Mouse (Mus musculus) heart, embryonic 14.5 days (tissue): Measurements from ENCODE around the gene Hnrnpd. TPM values are rescaled to one million over a fixed set of nuclear protein-coding genes. Genes with fewer than 3 reads are reported as not detected.

Experiments
- ATAC-seq: fragments of 200-750 bp; cut with Nextera tagmentation; 2 replicates; pipeline ENCODE4 v1.8.0; 2017; ENCODE audit warnings: low read depth, moderate TSS enrichment; ENCODE audit not compliant: insufficient number of reproducible peaks, insufficient read depth, low FRiP score
- H3K27ac ChIP-seq, 2 experiments: fragments of 200-500 bp in 1 of 2; fragments of 300-500 bp in 1 of 2; sonication (generic) in 1 of 2; replicated peaks in 1 of 2; 2 replicates each; pipeline ENCODE4 v1.5.1; 2012 to 2014; ENCODE audit warnings: low read depth in 2 of 2, low read length in 2 of 2, control low read depth in 1 of 2, mild to moderate bottlenecking in 1 of 2, mixed read lengths in 1 of 2; ENCODE audit not compliant: control insufficient read depth in 1 of 2, insufficient read depth in 1 of 2
- H3K27me3 ChIP-seq: fragments of 300-500 bp; sonication (generic); 2 replicates; pipeline ENCODE4 v1.6.1; 2014; ENCODE audit warnings: mild to moderate bottlenecking, low read length, control low read depth; ENCODE audit not compliant: control insufficient read depth, insufficient read depth
- H3K36me3 ChIP-seq: fragments of 300-500 bp; sonication (generic); 2 replicates; pipeline ENCODE4 v1.6.1; 2014; ENCODE audit warnings: mild to moderate bottlenecking, control low read depth, low read length, mixed read lengths; ENCODE audit not compliant: control insufficient read depth, insufficient read depth
- H3K4me1 ChIP-seq, 2 experiments: fragments of 200-500 bp in 1 of 2; fragments of 300-500 bp in 1 of 2; sonication (generic) in 1 of 2; 2 replicates each; pipeline ENCODE4 v1.6.1; 2012 to 2014; ENCODE audit warnings: low read length in 2 of 2, control low read depth in 1 of 2, mixed read lengths in 1 of 2; ENCODE audit not compliant: control insufficient read depth in 2 of 2, insufficient read depth in 2 of 2
- H3K4me2 ChIP-seq: fragments of 300-500 bp; sonication (generic); 2 replicates; pipeline ENCODE4 v1.6.1; 2014; ENCODE audit warnings: mild to moderate bottlenecking, low read length
- H3K4me3 ChIP-seq, 2 experiments: fragments of 200-500 bp in 1 of 2; fragments of 300-500 bp in 1 of 2; sonication (generic) in 1 of 2; 2 replicates each; pipeline ENCODE4 v1.5.1; 2012 to 2014; ENCODE audit warnings: low read length in 2 of 2, mild to moderate bottlenecking in 2 of 2, control low read depth in 1 of 2, low read depth in 1 of 2, moderate library complexity in 1 of 2; ENCODE audit not compliant: control insufficient read depth in 1 of 2, insufficient read depth in 1 of 2
- H3K9ac ChIP-seq: fragments of 300-500 bp; sonication (generic); 2 replicates; pipeline ENCODE4 v1.6.1; 2014; ENCODE audit warnings: mild to moderate bottlenecking, low read length
- H3K9me3 ChIP-seq: fragments of 300-500 bp; sonication (generic); 2 replicates; pipeline ENCODE4 v1.6.1; 2016; ENCODE audit warnings: low read length, control low read depth; ENCODE audit not compliant: control insufficient read depth
- WGBS: fragments of 180-500 bp; shearing (Covaris S2); extraction: QIAGEN DNeasy Blood & Tissue Kit; methylation state at CpG from one replicate; pipeline ENCODE4 v1.1.7; 2014; 5-methylcytosine and 5-hydroxymethylcytosine counted together
- polyA plus RNA-seq: library from polyadenylated mRNA; unstranded; fragments of >200 nt; fragmentation: Nextera tagmentation; extraction: Ambion mirVana; gene quantifications from 2 replicates; pipeline ENCODE4 v1.2.1, GENCODE M21; 2014

Hnrnpd gene
- polyA plus RNA-seq, 1 experiment from 2014 or later = 95.2 TPM

DNA sequence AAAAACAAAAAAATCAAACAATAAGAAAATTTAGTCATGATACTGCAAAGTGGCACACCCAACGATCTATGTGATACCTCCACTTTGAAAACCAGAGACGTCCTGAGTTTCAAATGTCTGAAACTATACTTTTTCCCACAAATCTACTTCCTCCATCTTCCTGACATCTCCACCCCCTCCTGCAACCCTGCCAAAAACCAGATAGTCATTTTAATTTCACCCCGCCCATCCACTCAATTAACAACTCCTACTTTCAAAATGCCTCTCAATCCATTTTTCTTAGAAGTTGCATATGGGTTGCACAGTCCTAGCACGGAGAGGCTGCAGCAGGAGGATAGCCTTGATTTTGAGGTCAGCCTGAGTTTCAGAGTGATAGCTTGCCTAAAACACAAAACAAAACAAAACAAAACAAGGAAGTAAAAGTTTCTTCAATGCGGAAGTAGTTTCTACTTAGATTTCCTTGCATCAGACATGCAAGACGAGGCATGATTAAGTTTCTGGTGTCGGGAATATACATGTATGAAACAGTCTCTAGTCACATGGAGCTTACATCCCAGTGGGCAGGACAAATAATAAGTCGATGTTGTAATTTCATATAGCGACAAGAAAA is 4.8 kb upstream of the Hnrnpd start:
- ATAC-seq = no peak
- 86% methylated on average over 9 of the region's 9 CpGs for WGBS
- no peak overlapping the region for H3K4me3 ChIP-seq

DNA sequence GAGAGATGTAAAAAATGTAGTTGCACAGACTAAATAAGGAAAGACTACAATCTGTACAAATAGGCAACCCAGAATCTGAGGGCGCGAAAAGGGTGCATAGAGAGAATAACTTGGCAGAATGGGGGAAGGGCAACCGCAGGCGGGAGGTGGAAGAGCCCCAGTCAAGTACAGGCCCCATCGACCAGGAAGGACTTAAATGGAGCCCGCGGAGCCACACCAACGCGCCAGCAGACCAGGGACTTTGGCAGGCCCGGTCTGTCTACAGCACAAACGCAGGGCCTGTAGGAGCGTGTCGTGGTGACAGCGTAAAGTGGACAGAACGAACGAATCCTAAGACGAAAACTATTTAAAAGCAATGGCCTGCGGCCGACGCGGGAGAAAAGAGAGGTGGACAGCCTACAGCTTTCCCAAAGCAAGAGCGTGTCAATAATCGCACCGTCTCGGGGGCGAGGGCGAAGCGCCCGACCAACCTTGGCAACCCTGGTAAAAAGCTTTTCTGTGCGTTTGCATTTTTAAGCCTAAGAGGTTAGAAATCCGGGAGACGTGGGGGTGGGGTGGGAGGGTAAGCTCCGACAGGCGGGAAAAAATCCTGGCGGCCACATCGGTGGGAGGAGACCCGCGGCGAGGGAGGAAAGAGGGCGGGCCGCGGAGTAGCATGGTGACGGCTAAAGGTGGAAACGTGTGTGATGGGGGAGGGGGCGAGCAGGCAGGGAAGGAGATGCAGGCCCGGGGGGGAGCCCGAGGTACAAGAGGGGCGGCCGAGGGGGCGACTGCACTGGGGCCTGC is 1.0 kb downstream of the Hnrnpd start:
- Histone ChIP-seq H3K27me3 (no peaks in the 10 kb centered on the region), H3K9ac (peak overlapping the region; percentile 98), H3K4me3 (peak overlapping the region; percentile 92 to 99), H3K27ac (peak overlapping the region; percentile 69 to 99), H3K4me1 (peaks cover 2 to 30% of the 10 kb centered on the region in 2 experiments), H3K36me3 (peaks cover 13% of the 10 kb centered on the region; the same call in 1 of the 2 replicates), H3K9me3 (no peaks in the 10 kb centered on the region), H3K4me2 (peak overlapping the region; percentile 77)
- WGBS = under 1% methylated on average over 41 of the region's 50 CpGs
- peak; percentile 51 for ATAC-seq

More for the DNA sequence above, 4.8 kb upstream of the Hnrnpd start:
- Histone ChIP-seq H3K36me3 (no peaks in the 10 kb centered on the region), H3K27ac (no peak overlapping the region), H3K27me3 (no peaks in the 10 kb centered on the region), H3K4me2 (no peak overlapping the region), H3K4me1 (no peaks in the 10 kb centered on the region; a peak in 1 of 4 replicates), H3K9ac (no peak overlapping the region), H3K9me3 (no peaks in the 10 kb centered on the region)

DNA sequence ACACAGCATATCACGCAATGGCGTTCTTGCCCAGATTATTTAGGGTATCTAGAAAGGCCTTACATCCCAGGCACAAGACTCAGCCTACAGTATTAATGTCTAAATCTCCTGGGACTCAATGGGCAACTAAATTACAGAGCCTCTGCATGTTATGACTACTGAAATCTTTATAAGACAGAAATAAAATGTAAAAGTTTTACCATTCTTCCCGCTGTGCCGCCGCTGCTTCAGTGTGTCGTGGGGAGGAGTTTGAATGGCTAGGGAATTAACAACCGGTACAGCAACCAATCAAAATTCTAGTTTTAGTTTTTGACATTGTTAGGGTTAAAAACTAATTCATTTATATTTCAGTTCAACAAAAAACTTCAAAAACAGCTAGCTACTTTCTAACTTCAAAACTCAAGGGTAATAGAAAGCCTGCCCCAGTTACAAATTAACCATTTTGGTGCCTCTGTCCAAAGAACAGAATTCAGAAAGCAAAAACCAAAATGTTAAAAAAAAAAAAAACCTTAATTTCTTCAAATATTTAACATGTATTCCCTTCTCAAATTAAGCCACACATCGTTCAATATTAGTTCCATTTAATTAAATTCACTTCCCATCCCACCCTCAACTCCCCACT is 2.3 kb downstream of the Hnrnpd start:
- H3K36me3 ChIP-seq = peaks cover 14% of the 10 kb centered on the region; the same call in 1 of the 2 replicates
- H3K4me2 ChIP-seq = peak overlapping the region; percentile 77
- H3K27ac ChIP-seq = peak overlapping the region in 1 of 2 experiments; percentile 99; a peak in 1 of 4 replicates
- no peak for ATAC-seq
- no peaks in the 10 kb centered on the region for H3K27me3 ChIP-seq
- 3% methylated on average over 8 of the region's 8 CpGs for WGBS
- H3K9me3 ChIP-seq = no peaks in the 10 kb centered on the region
- H3K4me1 ChIP-seq = peaks cover 2 to 30% of the 10 kb centered on the region in 2 experiments
- peak overlapping the region; percentile 98 for H3K9ac ChIP-seq
- peak overlapping the region; percentile 92 to 99 for H3K4me3 ChIP-seq

DNA sequence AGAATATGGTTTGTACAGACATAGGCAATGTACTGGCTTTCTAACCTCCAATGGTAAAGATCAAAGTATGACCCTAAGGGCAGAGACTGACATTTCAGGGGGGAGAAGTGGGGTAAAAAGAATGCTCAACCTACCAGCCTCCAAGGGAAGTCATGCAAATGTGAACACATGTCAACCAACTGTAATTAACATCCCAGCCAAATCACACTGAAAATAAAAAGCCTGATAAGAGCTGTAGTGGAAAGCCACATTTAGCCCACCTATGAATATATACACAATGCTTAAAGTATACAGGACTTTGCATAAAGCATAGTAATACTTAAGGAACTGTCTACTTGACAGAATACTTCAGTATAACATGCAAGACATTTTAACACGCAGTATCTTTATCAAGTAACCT is 3.0 kb downstream of the Hnrnpd start:
- Histone ChIP-seq H3K36me3 (peaks cover 16% of the 10 kb centered on the region; the same call in 1 of the 2 replicates), H3K27me3 (no peaks in the 10 kb centered on the region)

DNA sequence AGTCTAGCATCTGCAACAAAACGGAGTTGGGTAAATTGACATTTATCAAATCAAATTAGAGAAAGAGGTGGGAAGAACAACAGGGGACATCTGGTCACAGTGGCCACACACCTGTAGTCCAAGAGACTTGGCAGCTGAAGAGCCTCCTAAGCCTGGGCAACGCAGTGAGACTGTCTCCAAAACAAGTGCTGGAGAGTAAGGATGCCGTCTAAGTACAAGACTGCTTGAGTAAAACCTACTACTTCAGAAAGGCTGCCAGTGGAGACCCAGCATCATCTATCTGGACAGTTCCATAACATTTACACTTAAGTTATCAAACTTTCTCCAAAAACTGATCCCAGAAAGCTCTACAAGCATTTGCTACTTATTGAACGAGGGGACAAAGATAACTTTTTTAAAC is 3.7 kb downstream of the Hnrnpd start:
- Histone ChIP-seq H3K27me3 (no peaks in the 10 kb centered on the region), H3K4me3 (peak overlapping the region in 1 of 2 experiments; percentile 10; a peak in 1 of 4 replicates), H3K36me3 (peaks cover 24% of the 10 kb centered on the region), H3K4me1 (peaks cover 2 to 30% of the 10 kb centered on the region in 2 experiments), H3K9ac (peak overlapping the region; percentile 98; the same call in 1 of the 2 replicates), H3K27ac (no peak overlapping the region), H3K4me2 (peak overlapping the region; percentile 77), H3K9me3 (no peaks in the 10 kb centered on the region)
- ATAC-seq = no peak
- WGBS = 27% methylated on average over 4 of the region's 4 CpGs

More for the DNA sequence above, 3.0 kb downstream of the Hnrnpd start:
- Histone ChIP-seq H3K9me3 (no peaks in the 10 kb centered on the region), H3K27ac (no peak overlapping the region), H3K4me2 (peak overlapping the region; percentile 77), H3K4me1 (peaks cover 2 to 30% of the 10 kb centered on the region in 2 experiments), H3K4me3 (peak overlapping the region in 1 of 2 experiments; percentile 92; a peak in 2 of 4 replicates), H3K9ac (peak overlapping the region; percentile 98)
- ATAC-seq = no peak
- 37% methylated on average over 1 of the region's 1 CpGs for WGBS

DNA sequence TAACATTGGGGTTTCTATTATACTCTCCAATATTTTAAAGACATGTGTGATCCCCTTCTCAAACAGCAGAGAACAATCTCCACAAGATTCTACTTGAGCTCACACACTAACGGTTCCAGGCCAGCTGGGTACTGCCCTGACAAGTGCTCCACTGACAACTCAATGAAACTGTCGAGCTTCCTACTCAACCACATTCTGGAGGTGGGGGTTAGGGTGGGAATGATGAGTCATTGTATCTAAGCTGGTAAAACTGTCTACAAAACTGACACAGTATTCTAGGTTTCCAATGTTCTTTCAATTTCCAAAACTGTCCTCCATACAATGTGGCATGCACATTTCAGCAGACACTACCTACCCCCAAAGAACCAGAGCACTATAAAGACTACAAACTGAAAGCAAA is 4.8 kb downstream of the Hnrnpd start:
- Histone ChIP-seq H3K4me1 (peaks cover 2 to 30% of the 10 kb centered on the region in 2 experiments), H3K9me3 (no peaks in the 10 kb centered on the region), H3K36me3 (peaks cover 26% of the 10 kb centered on the region), H3K4me3 (peak overlapping the region in 1 of 2 experiments; percentile 11; a peak in 2 of 4 replicates), H3K27ac (peak overlapping the region in 1 of 2 experiments; percentile 33; a peak in 1 of 4 replicates), H3K4me2 (peak overlapping the region; percentile 77), H3K27me3 (no peaks in the 10 kb centered on the region), H3K9ac (peak overlapping the region; percentile 41; the same call in 1 of the 2 replicates)
- WGBS = 0% methylated on average over 2 of the region's 2 CpGs
- ATAC-seq = no peak

DNA sequence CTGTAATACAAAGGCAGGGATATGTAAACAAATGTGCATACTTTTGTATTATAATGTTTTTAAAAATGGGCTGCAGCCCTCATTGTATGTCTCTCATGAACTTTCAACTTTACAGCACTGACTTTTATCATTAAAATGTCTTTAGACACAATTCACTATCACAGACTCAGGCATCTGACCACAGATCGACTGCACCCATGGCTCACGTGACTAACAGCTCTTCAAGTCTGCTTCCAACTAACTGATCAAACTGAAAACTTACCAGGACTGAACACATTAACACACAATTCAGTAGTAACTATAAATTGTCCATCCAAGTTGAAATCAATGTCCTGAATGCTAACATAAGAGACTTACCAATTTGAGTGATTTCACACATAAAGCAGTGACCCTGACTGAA is 18.8 kb downstream of the Hnrnpd start:
- peaks cover 77% of the 10 kb centered on the region for H3K36me3 ChIP-seq
- no peaks in the 10 kb centered on the region for H3K4me1 ChIP-seq
- H3K4me3 ChIP-seq = no peak overlapping the region
- no peak overlapping the region for H3K27ac ChIP-seq
- no peak for ATAC-seq
- WGBS = 84% methylated on average over 2 of the region's 2 CpGs
- H3K27me3 ChIP-seq = no peaks in the 10 kb centered on the region
- no peak overlapping the region for H3K9ac ChIP-seq
- H3K9me3 ChIP-seq = no peaks in the 10 kb centered on the region
- no peak overlapping the region for H3K4me2 ChIP-seq
